Mouse (Mus musculus) G1E (cell line): ENCODE data around the gene Aoc1.

Source experiments
- GATA1 ChIP-seq: IDR thresholded peaks from 2 replicates; pipeline ENCODE4 v1.6.1; 2012; ENCODE audit warnings: borderline replicate concordance, low read length, inconsistent platforms, mixed read lengths
- POLR2AphosphoS5 ChIP-seq: IDR thresholded peaks from 2 replicates; pipeline ENCODE4 v1.6.1; 2012; ENCODE audit warnings: low read depth, low read length, inconsistent platforms; ENCODE audit not compliant: insufficient replicate concordance

GRCm38 (mm10) chr6:48840973-48841625 lies 31.6 kb upstream of the Aoc1 start, which contains the start of gene Tmem176b:
- TF ChIP-seq POLR2AphosphoS5 (no peak), GATA1 (no peak)
